Mouse (Mus musculus) urinary bladder, adult 2 months (tissue): ENCODE results near the gene Olfr874. TPM values are rescaled to one million over a fixed set of nuclear protein-coding genes. Genes with fewer than 3 reads are reported as not detected.
"Not testable (repeated sequence)": the region's sequence is repeated elsewhere in the genome, so short reads cannot be mapped to it uniquely, and the experiment has no call there.

Experiments used
- DNase-seq: peaks from one replicate; pipeline ENCODE4 v3.0.0; 2022; ENCODE audit warnings: low spot score
- polyA plus RNA-seq: library from polyadenylated mRNA; depleted of rRNA; stranded (reverse); fragments of >200 nt; gene quantifications from 2 replicates; pipeline ENCODE4 v1.2.3, GENCODE M21; 2012; rRNA removed

Gene Olfr874
- polyA plus RNA-seq: not detected in 2 replicates

DNA sequence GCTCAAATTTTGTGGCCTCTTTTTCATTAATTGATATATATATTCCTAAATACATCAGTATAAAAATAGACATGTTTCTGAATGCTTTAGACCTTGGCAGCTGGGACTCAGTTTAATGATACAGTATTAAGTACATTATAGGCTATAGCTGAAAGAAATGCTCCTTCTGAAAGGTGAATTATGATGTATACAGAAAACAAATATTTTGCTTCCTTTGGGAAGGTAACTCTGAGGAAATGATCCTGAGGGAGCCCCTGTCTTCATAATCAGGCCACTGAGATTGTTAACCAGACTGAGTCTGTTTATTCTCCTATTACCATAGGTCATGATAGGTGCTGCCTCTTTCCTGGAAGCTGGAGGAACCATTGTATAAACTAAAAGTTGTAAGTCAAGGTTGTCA lies at the start of gene Olfr874:
Gene Olfr874, plus strand, starts transcription at position 301 of the 400 bp plus-strand sequence.
- no peak for DNase-seq

DNA sequence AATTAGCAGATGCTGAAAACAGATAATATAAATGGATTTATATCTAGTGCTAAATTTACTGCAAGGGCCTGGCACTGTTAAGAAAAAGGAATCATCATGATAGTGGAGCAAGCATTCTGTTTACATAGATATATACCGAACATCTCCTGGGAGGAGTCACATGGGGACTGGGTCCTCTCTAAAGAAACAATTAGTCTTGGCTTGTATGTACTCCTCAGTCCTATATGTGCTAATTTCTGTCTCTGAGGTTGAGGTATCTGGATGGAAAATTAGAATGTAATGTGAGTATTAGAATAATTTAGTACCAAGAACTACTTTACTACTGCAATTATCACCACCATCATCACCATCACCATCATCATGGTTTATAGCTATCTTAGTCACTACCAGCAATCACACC lies 28.8 kb upstream of the Olfr874 start, which contains the start of gene Olfr160:
Gene Olfr160, minus strand, starts transcription at position 101 of the 400 bp plus-strand sequence.
- DNase-seq: no peak

DNA sequence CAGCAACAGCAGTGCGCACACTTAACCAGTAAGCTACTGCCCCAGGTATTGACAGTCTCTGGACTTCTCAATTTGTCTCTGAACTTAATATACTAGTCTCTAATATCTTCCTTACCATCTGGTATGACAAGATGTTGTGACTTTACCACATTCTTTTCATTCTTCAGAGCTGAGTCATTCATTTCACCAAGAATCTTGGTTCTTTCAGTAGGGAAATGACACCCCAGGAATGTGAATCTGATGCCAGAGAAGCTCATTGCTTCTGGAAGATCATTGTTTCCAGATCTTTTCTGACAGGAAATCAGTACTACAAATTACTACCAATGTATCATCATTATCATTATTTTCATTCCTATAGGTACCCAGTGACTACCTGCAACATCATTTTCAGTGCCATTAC lies 10.6 kb upstream of the Olfr874 start:
- no peak for DNase-seq

DNA sequence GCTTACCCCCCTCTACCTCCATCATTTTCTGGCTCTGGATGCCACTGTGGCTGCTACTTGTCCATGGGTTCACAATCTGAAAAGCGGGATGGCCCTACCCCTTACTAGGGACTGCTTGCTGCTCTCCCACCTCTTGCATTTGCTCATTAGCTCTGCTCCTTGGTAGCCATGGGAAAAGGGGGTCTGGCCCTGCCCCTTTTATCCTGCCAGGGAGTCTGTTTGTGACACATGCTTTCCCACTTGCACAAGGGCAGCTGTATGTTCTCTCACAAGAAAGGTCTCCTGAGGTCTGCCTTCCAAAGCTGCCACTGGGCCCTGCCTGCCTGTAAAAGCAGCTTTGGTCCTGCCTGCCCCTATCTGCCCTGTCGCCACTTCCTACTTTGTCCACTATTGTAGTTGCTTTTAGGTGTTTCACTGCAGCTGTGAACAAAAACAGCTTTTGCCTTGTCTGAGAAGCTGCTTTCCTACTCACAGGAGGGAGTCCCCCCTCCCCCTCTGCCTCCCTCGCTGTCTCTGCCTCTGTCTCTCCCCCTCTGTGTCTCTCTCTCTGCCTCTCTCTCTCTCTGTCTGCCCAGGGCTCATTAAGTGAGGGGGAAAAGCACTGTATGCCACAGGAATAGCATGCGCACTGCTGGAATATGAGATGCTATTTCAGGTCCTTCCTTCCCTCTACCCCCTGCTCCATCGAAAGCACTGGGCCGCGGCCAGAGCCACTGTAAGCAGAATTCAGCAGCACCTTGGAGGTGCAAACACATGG lies 5.6 kb downstream of the Olfr874 start:
- DNase-seq: no peak

DNA sequence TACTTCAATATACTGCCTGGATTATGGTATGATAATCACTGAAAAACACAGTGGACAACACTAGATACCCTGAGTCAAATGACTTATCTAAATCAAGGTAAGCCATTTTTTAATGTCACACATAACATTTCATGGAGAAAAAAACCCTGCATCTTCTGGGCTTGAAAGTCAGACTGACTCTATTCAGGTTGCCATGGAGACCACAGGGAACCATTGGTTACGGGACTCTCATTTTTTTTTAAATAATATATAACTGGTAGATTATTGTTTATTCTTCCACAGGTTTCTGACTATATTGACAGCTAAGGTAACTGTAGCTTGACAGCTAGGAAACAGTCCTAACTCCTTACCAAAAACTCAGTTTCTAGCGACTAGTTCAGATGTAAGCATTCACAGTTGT lies 6.6 kb downstream of the Olfr874 start:
- no peak for DNase-seq

DNA sequence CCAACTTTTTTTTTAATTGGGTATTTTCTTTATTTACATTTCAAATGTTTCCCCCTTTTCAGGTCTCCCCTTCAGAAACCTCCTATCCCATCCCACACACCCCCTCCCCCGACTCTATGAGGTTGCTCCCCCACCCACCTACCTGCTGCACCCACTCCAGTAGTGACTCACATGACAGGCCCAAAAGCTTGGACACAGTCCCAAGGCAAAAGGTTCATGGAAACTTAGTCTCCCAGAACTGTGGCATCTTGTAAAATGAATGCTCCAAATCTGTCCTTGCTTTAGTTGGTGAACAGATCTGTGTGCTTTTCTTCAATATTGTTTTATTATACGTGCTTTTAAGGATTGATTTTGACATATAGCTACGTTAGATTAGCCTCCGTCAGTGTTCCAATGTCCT lies 7.1 kb downstream of the Olfr874 start:
- DNase-seq: no peak

DNA sequence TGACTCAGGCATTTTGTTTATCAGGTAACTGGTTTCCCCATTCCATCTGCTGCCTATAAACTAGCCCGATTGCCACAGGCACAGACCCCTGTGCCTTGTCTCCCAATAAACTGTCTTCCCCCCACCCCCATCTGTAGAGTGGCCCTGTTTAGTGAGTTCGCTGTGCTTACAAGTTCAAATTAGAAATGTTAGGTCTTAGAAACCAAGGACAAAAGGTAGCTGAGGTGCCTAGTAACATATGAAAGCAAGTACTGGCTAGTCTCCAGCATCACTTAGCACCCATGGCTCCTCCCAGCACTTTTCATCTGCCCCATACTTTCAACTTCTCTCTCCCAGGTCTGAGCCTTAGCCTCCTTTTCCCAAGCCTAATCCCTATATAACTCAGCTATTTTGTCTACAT lies 16.8 kb downstream of the Olfr874 start:
- DNase-seq: no peak

DNA sequence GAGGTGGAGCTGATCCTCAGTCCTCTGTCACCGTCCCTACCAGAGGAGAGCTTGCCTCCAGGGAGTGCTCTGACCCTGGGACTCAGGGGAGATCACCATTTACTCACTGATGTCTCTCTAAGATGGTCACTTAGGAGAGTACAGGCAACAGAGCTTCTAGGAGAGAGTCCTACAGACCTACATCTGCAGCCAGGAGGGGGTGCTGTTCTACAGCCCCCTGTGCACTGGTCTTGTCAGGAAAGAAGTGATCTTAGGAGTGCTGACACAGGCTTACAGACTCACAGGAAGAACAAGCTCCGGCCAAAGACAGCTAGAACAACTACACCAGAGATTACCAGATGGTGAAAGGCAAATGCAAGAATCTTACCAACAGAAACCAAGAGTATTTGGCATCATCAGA lies 17.6 kb downstream of the Olfr874 start:
- no peak for DNase-seq

DNA sequence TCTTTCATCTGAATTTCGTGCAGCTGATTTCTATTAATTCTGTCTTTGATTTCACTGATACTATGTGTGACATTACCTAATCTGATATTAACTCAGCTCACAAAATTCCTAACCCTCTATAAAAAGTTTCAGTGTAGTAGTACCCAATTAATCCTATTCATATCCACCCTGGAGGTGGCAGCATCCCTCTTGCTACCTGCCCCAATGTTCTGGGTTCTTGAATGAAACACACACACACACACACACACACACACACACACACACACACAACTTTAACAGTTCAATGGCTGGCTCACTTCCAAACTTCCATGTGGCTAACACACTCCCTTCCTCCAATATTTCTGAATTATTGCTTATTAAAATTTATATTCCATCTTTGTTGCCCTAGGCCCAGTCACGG lies 25.8 kb downstream of the Olfr874 start:
- no peak for DNase-seq

DNA sequence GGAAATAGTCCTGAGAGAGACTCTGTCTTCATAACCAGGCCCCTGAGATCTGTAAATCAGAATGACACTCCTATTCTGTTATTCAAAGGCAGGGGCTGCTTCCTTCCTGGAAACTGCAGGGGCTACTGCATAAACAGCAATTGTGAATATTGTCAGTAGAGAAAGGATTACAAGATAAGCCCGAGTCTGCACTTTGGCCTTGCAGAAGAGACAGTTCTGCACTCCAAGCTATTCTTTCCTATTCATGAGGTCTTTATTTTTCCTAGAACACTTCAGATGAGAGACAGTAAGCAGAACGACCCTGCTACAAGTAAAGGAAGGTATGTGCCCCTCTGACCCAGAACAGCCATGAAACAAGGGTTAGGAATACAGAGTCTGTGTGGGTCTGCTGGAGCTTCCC lies 26.9 kb downstream of the Olfr874 start, which contains the start of gene Olfr875:
Gene Olfr875, plus strand, starts transcription at position 99 of the 400 bp plus-strand sequence.
- DNase-seq: no peak

DNA sequence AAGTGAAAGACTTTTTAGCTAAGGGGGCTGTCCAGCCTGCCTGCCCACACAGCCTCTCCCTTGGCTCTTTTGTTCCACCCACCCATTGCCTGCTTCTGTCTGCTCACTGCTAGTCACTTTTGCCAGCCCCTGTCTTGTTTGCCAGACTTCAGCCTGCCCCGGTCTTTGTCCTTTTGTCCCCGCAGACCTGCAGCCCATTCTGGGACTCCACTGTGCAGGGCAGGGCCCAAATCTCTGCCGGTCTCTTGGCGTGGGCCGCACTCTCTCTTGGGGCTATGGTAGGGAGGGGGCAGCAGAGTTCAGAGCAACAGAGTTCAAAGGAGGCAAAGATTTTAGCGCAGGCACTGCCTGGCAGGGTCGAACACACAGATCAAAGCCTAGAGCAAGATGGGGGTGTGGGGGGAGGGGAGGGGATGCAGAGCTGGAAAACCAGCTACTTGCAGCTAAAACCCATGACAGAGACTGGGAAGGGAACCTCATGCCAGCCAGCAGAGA lies 37.9 kb downstream of the Olfr874 start:
- no peak for DNase-seq

DNA sequence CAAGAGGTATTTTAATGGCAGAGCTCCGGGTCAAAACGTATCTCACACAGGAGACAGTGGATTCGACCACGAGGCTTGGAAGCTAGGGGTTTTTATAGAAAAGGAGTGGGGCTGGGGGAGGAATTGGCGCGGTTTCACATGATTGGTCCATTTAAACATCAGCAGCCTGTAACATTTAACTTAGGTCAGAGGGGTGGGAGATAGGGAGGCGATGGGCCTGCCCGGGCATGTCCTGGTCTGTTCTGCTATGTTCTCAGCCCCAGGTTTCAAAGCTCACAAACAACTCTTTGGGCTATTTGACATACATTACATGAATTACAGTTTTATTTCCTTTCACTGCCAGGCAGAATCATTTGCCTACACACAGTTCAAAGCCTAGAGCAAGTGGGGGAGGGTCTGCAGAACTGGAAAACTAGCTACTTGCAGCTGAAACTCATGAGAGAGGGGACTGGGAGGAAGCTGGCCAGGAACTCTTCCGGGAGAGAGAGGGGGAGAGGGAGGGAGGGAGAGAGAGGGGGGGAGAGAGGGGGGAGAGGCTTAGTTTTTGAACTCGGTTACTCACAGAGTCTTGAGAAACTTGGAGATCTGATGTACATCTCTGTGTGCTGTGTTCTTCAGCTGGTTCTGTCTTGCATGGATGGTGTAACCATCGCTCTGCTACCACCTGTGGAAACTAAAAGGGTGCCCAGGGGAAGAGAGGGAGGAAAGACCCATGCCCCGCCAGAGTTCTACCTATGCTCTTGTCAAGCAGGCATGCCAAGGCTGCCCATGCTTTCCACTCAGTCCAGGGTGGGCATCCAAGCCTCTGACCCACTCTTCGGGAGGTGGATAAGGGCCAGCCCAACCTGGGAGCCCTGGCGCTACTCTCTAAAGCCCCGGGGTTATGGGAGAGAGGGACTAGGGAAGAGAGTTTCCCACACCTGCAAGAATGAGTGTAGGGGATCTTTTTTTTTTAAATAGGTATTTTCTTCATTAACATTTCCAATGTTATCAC lies 38.8 kb downstream of the Olfr874 start:
- DNase-seq: not testable (repeated sequence)

DNA sequence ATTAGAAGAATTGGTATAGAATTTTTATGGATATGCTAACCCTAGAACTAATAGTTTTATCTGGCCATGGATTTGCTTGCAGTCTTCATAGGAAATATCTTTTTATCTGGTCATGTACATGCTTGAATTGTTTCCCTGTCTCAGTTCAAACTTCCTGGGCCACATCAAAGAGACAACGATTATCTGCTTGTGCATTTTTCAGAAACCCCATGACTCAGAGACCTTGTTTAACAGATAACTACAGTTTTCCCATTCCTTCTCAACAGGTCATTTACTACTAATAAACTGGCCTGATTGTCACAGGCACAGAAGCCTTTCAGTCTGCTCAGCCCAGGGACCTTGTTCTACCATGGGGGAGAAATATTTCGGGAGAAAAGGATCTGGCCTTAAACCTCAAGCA lies 41.5 kb downstream of the Olfr874 start:
- no peak for DNase-seq

Other genes with a start within 250 kb of the Olfr874 start
- 56.0 and 57.2 TPM in 2 replicates for gene Esam, start 217.0 kb upstream of the Olfr874 start, polyA plus RNA-seq
- 151 and 161 TPM in 2 replicates for gene Vsig2, start 205.9 kb upstream of the Olfr874 start, polyA plus RNA-seq
- gene Nrgn, start 192.2 kb upstream of the Olfr874 start, polyA plus RNA-seq: 1.8 and 1.9 TPM in 2 replicates
- gene Siae, start 189.4 kb upstream of the Olfr874 start, polyA plus RNA-seq: 16.6 and 17.1 TPM in 2 replicates
- 2.2 and 3.8 TPM in 2 replicates for gene Spa17, start 131.4 kb upstream of the Olfr874 start, polyA plus RNA-seq
- gene Tbrg1, start 87.8 kb upstream of the Olfr874 start, polyA plus RNA-seq: 77.0 and 83.6 TPM in 2 replicates
- gene Panx3, start 75.9 kb upstream of the Olfr874 start, polyA plus RNA-seq: not detected in 2 replicates
- gene Olfr160, start 28.9 kb upstream of the Olfr874 start, polyA plus RNA-seq: not detected in 2 replicates
- not detected in 2 replicates for gene Olfr875, start 26.8 kb downstream of the Olfr874 start, polyA plus RNA-seq
- gene Olfr876, start 57.9 kb downstream of the Olfr874 start, polyA plus RNA-seq: not detected in 2 replicates
- gene Olfr877, start 109.2 kb downstream of the Olfr874 start, polyA plus RNA-seq: not detected in 2 replicates
- not detected in 2 replicates for gene Olfr145, start 151.6 kb downstream of the Olfr874 start, polyA plus RNA-seq
- gene Olfr878, start 172.7 kb downstream of the Olfr874 start, polyA plus RNA-seq: not detected in 2 replicates
- gene Olfr881, start 246.7 kb downstream of the Olfr874 start, polyA plus RNA-seq: not detected in 2 replicates